Mouse (Mus musculus) brown adipose tissue, adult 24 weeks (tissue): ENCODE measurements around the gene Lbp. TPM values are rescaled to one million over a fixed set of nuclear protein-coding genes. Genes with fewer than 3 reads are reported as not detected.

Experiments
- H3K27ac ChIP-seq: fragments of 200-500 bp; replicated peaks from 2 replicates; pipeline ENCODE4 v1.5.1; 2012; ENCODE audit warnings: low read depth, mild to moderate bottlenecking, low read length
- H3K4me1 ChIP-seq: fragments of 200-500 bp; 2 replicates; pipeline ENCODE4 v1.6.1; 2012; ENCODE audit warnings: low read length, mixed read lengths; ENCODE audit not compliant: control insufficient read depth, insufficient read depth, insufficient read length
- H3K4me3 ChIP-seq: fragments of 200-500 bp; 2 replicates; pipeline ENCODE4 v1.5.1; 2012; ENCODE audit warnings: low read depth, mild to moderate bottlenecking, low read length, moderate library complexity; ENCODE audit not compliant: insufficient read depth
- polyA plus RNA-seq: library from polyadenylated mRNA; stranded (reverse); fragments of >200 nt; gene quantifications from 2 replicates; pipeline ENCODE4 v1.2.4, GENCODE M21; 2012; ENCODE audit not compliant: missing spikeins, insufficient read depth, insufficient read length

Lbp gene
- polyA plus RNA-seq, 1 experiment: 6.6 TPM

DNA sequence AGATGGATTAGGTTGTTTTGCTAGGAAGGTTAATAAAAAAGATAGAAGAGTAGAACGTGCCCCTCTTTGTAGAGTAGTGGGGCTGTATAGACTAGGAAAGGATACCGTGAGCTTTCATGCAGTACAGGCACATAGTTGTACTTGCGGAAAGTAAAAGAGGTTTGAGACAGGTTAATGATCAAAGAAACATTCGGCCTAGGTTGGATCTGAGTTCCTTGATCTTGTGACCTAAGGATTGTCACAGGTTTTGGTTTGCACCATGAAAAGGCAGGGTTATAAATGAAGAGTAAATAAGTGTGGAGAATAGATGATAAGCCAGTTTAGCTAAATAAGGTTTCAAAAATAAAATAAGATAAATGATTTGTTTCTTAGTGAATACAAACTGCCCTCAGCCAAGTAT lies 57.9 kb downstream of the Lbp start:
- no peaks in the 10 kb centered on the region for H3K4me1 ChIP-seq
- H3K4me3 ChIP-seq: no peak overlapping the region
- no peak overlapping the region for H3K27ac ChIP-seq

DNA sequence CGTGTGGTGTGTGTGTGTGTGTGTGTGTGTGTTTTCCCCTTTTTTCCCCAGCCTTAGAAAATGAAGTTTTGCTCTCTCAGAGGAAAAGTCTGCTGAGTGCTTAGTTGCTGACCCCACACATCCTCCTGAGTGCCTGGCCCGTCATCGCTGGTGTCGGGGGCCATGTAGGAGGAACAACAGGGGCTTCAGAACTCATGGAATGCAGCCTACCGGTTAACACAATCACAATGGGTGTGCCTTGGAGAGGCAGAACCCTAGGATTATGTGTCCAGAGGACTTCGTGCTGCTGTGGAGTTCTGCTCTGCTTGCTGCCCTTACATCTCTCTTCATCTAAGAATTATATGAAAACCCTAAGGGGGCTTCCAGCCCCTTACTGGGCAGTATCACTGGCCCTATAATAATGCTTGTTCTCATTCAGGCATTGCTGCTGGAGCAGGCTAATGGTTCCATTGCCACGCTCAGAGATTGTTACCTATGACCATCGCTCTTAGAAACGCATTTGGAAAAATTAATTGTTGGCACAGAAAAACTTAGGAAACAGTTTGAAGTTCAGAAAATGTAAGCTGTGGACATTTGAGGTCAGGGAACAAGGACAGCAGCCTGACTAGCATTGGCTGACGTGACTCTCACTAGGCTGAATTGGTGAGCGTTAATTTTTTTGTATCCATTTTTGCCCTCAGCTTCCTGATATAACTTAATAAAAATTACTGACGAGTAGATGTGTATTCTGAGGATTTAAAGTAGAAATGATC lies 59.0 kb downstream of the Lbp start:
- Histone ChIP-seq H3K27ac (no peak overlapping the region), H3K4me3 (no peak overlapping the region), H3K4me1 (no peaks in the 10 kb centered on the region)

DNA sequence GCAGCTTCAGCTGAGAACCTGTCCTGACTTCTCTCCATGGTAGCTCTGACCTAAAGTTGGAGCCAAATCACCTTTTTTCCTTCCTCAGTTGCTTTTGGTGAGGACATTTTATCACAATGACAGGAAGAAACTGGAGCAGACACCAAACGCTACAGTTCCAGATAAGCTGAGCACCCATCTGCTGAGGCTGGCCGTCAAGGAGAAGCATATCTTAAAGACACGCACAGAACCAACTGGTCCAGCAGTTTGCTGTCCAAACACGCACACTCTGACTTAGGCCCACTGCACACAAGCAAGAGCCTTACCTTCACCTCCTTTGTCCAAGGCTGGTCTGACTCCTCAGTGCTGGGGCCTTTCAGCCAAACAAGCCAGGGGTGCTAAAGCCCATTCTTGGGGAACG lies 61.4 kb downstream of the Lbp start:
- no peaks in the 10 kb centered on the region for H3K4me1 ChIP-seq

DNA sequence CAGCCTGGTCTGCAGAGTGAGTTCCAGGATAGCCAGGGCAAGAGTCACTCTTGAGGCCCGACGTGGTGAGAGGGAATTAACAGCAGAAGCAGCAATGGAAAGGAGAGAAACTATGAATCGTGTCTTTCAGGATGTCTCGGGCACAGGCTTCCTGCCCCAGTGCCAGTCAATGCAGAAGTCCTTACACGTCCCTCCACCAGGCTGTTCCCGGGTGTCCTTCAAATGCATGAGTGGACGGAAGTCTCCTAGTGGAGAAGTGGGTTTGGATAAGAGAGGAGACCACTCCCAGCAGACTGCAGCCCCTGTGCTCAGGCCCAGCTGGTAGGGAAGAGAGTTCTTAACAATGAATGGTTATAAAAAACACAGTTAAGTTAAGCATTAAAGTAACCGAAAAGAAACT lies 62.0 kb downstream of the Lbp start:
- H3K27ac ChIP-seq: no peak overlapping the region
- no peaks in the 10 kb centered on the region for H3K4me1 ChIP-seq
- no peak overlapping the region for H3K4me3 ChIP-seq

More for the DNA sequence above, 61.4 kb downstream of the Lbp start:
- Histone ChIP-seq H3K4me3 (no peak overlapping the region), H3K27ac (no peak overlapping the region)

DNA sequence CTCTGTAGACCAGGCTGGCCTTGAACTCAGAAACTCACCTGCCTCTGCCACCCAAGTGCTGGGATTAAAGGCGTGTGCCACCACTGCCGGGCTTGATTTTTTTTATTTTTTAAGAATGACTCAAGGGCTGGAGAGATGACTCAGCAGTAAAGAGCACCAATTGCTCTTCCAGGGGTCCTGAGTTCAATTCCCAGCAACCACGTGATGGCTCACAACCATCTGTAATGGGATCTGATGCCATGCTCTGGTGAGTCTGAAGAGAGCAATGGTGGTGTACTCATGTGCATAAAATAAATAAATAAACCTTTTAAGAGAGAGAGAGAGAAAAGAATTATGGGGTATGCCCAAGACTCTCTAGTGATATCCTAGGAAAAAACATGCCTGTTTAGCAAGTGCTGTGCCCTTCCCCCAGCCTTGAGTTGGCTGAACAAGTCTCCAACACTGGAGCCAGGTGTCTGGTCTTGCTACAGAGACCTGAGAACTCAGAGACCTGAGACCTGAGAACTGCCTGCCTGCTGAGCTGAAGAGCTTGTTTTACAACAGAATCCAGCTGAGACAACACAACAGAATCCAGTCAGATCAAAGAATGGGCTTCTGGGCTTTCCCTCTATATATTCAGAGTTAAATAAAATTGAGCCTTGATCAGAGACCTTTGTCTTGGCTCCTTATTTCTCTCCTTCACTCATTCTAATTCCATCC lies 63.3 kb downstream of the Lbp start:
- no peak overlapping the region for H3K27ac ChIP-seq
- no peaks in the 10 kb centered on the region for H3K4me1 ChIP-seq
- H3K4me3 ChIP-seq: no peak overlapping the region

DNA sequence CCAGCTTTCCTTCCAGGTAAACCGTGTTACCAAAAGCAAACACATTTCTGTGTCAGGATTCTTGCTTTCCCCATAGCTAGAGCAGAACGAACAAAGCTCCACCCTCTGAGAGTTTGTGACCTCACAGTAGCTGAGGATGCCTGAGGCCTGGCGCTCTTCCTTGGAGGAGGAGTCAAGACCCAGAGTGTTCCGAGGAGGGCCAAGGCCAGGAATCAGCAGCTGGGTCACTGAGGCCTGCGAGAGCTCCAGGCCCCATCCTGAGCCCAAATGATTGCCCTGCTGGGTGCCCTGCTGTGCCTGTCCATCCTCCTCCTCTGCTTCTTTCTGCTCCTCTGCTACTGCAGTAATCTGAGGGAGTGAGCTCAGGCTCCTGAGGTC lies 63.9 kb downstream of the Lbp start:
- Histone ChIP-seq H3K4me3 (no peak overlapping the region), H3K27ac (no peak overlapping the region), H3K4me1 (no peaks in the 10 kb centered on the region)

DNA sequence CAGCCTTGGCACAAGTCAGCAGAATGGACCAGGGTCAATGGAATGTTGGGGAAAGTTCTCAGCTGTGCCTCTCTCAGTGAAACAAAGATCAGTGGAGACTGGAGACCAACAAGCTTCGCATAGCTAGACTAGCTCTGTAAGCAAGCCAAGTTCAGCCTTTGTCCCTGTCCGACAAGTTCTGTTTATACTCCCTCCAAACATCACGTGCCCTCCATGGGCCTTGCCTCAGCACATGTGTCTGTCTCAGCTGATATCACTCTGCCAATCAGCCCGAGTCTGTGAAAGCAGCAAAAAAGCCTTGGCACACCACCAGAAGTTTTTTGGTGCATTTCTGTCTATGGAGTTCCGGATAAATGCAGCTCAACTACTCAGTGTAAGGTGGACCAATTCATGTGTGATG lies 66.8 kb downstream of the Lbp start:
- Histone ChIP-seq H3K27ac (no peak overlapping the region), H3K4me3 (no peak overlapping the region), H3K4me1 (no peaks in the 10 kb centered on the region)

DNA sequence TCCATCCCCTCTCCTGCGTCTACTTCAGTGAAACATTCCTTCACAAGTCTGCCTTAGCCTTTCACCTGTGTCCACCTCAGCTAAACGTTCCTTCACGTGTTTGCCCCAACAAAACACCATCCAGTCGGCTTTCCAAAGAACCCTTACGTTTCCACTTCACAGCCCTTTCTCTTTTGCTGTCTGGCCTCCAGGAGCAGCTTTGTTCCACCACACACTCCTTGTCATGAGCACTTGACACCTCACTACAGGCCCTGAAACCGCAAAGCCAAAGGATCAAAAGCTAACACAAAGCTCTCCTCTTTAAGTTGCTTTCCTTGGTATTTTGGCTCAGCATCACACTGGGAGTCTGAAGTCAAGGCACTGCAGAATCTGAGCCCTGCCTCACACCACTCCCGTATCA lies 67.2 kb downstream of the Lbp start:
- Histone ChIP-seq H3K4me1 (no peaks in the 10 kb centered on the region), H3K27ac (no peak overlapping the region), H3K4me3 (no peak overlapping the region)

DNA sequence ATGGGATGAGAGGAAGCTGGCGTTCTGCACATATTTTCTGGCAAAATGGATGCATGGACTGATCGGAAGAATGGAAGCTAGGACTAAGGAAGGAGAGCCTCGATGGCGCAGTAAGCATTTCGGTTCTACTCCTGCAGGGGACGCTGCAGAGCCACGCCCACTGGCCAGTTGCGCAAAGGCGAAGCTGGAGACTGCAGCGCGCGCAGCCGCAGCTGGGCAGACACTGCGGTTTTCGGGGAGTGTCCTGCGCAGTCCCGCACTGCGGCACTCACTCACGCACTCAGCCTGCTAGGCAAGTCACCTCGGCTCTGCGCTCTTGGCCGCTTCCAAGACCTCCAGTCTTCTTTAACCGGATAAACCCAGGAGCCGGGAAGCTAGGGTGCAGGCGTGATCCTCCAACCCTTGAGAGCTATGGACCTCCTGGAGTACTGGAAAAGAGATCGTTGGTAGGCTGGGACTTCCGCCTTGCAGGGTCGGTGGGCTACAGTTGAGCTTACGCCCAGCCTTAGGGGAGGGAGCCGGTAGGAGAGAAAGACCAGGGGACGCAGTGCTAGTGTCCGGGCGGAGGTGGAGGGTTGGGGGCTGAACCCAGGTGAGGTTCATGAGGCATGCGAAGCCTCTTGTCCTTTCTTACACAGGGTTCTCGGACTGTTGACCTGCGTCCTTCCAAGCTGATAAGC lies 69.3 kb downstream of the Lbp start, which contains the start of gene Snhg11:
Snhg11 (plus strand) TSS at position 196 of the 680 bp plus-strand sequence.
- Histone ChIP-seq H3K4me1 (no peaks in the 10 kb centered on the region), H3K4me3 (peak within 1 kb of the TSS; percentile 32), H3K27ac (no peak within 1 kb of the TSS)

DNA sequence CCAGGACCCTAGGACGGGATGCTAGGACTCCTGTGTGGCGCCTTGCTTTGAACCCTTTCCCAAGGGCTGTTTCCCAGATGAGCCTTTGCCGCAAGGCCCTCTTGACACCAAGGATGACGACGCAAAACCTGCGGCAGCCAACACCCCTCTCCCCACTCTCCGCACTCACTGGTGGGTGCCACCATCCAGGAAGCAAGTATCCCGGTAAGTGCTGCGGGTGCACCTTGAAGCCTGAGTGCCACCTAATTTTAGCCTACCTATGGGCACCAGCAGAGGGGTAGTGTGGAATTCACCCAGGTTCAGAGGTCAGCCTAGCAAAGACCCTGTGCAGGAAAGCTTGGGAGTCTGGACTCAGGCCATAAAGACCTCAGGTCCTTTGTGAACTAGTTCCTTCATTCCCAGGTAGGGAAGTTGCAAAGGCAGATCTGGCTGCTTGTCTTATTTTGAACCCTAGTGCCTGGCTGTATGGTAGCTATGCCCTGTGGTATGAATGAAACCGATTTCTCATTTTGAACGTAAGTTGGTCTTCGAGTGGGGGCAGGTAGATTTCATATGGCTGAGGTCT lies 69.9 kb downstream of the Lbp start:
- H3K4me1 ChIP-seq: no peaks in the 10 kb centered on the region
- H3K4me3 ChIP-seq: no peak overlapping the region
- H3K27ac ChIP-seq: no peak overlapping the region

DNA sequence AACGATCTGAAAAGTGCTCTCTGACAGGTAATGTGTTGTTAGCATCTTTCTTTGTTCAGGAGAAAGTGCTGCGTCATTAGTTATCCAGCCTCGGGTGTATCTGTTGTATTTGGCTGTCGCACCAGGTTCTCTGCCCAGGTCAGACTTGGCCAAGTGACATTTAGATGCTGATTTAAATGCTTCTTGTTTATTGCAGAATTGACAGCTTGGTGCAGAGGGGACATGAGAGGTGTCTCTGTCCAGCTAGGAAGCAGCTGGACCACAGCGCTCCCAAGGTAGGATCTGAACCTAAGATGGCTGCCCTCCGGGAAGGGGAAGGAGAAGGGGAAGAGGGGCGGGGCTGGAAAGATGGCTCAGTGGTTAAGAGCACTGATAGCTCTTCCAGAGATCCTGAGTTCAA lies 70.5 kb downstream of the Lbp start:
- Histone ChIP-seq H3K27ac (no peak overlapping the region), H3K4me1 (no peaks in the 10 kb centered on the region), H3K4me3 (no peak overlapping the region)

DNA sequence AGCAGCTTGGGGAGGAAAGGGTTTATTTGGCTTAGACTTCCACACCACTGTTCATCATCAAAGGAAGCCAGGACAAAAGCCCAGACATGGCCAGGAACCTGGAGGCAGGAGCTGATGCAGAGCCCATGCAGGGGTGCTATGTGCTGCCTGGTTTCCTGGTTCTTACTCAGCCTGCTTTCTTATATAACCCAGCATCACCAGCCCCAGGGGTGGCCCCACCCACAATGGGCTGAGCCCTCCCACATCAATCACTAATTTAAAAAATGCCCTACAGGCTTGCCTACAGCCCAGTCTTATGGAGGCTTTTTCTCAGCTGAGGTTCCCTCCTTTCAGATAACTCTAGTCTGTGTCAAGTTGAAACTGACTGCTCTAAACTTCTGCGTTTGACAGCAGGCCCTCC lies 71.5 kb downstream of the Lbp start:
- Histone ChIP-seq H3K4me3 (no peak overlapping the region), H3K27ac (no peak overlapping the region), H3K4me1 (no peaks in the 10 kb centered on the region)

DNA sequence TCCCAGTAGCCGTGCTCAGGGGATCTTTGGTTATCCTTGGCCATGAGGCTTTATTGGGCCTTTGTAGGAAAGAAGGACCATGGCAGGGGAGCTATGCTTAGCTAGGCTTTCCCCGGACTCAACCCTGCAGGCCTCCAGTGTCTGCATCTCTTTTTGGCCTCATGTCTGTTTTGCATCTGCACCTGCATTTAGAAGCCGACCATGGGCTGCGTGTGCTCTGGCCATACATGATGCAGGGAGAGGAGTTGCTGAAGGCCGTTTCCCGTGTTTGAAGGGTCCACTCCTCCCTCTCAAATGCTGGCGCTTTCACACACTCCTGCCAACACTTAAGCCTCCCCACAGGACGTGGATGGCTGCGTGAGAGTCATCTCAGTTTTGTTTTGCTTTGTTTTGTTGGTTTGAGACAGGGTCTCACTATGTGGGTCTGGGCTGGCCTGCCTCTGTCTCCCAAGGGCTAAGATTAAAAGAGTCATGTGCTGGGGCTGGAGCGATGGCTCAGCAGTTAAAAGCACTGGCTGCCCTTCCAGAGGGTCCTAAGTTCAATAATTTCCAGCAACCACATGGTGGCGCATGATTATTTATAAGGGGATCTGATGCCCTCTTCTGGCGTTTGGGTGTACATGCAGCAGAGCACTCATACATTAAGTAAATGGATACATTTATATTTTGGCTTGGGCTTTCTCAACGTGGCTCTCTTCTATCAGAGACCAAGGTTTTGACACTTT lies 73.2 kb downstream of the Lbp start:
- H3K27ac ChIP-seq: no peak overlapping the region
- H3K4me3 ChIP-seq: no peak overlapping the region

More for the DNA sequence above, 73.2 kb downstream of the Lbp start:
- H3K4me1 ChIP-seq: no peaks in the 10 kb centered on the region
